Mouse (Mus musculus) bone marrow, adult 2 months (tissue): ENCODE results near the gene Olfr1002.

Source experiments
- CTCF ChIP-seq: fragments of 200-500 bp; IDR thresholded peaks from 2 replicates; pipeline ENCODE4 v1.5.1; 2011; ENCODE audit warnings: low read length, control low read depth; ENCODE audit not compliant: control insufficient read depth, insufficient read depth
- POLR2A ChIP-seq: fragments of 200-500 bp; IDR thresholded peaks from 2 replicates; pipeline ENCODE4 v1.6.1; 2011; ENCODE audit warnings: low read depth, mild to moderate bottlenecking, control low read depth, low read length, borderline replicate concordance; ENCODE audit not compliant: control insufficient read depth

DNA sequence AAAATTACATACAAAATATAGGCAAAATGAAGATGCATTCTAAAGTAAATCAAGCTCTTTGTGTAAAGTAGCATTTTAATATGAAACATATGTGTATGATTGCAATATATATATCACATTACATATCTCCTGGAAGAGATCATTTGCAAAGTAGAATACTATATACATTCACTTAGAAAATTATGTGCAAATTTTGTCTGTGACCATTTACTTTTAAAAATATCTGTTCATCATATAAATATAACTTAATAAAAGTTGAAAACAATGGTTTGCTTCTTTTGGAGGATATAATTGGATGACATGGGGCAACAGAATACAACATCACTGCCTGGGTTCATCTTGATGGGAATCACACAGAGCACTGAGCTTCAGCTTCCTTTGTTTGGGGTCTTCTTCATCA is 38.6 kb upstream of the Olfr1002 start, which contains the start of gene Olfr1008:
- TF ChIP-seq CTCF (no peak), POLR2A (no peak)
